Mouse (Mus musculus): ENCODE measurements around the gene Krtap3-2. TPM values are rescaled to one million over a fixed set of nuclear protein-coding genes. Genes with fewer than 3 reads are reported as not detected.
"Not testable (repeated sequence)": the region's sequence is repeated elsewhere in the genome, so short reads cannot be mapped to it uniquely, and the experiment has no call there.

Krtap3-2 gene
- polyA plus RNA-seq (2012; rRNA removed) = not detected in 2 replicates

- H3K27ac ChIP-seq (ENCODE audit: insufficient read depth, low read length) = no peak within 1 kb of the TSS
- 33% methylated on average over 2 of the region's 2 CpGs for WGBS
Measured at GRCm38 (mm10) chr11:99556753-99557152, at the start of gene Krtap3-2. Krtap3-2 (minus strand) TSS chr11:99556853.

GRCm38 (mm10) chr11:99603208-99603607, 46.6 kb upstream of the Krtap3-2 start, which contains the start of gene Gm11938:
Gm11938 (minus strand) TSS chr11:99603308.
- H3K27ac ChIP-seq (ENCODE audit: insufficient read depth, low read length); H3K4me3 ChIP-seq (replicated peaks; ENCODE audit: insufficient read depth, low read depth, low read length); H3K27me3 ChIP-seq (ENCODE audit: control insufficient read depth, insufficient read depth, low read length); H3K4me1 ChIP-seq (ENCODE audit: control insufficient read depth, insufficient read depth, low read length); DNase-seq: not testable (repeated sequence)
- 72% methylated on average over 1 of the region's 1 CpGs for WGBS

More at GRCm38 (mm10) chr11:99556753-99557152, at the start of gene Krtap3-2:
- no peak for DNase-seq
- TF ChIP-seq CTCF (IDR thresholded peaks at IDR 0.05; ENCODE audit: borderline replicate concordance, insufficient read depth, low read depth, low read length) = no peak
- no peak for TF ChIP-seq POLR2A (IDR thresholded peaks at IDR 0.05; ENCODE audit: borderline replicate concordance, insufficient read depth, low read length)
- Histone ChIP-seq H3K4me3 (replicated peaks; ENCODE audit: insufficient read depth, low read depth, low read length) (no peak within 1 kb of the TSS), H3K4me1 (ENCODE audit: control insufficient read depth, insufficient read depth, low read length) (no peaks in the 10 kb centered on the region), H3K27me3 (ENCODE audit: control insufficient read depth, insufficient read depth, low read length) (no peaks in the 10 kb centered on the region)

DNA sequence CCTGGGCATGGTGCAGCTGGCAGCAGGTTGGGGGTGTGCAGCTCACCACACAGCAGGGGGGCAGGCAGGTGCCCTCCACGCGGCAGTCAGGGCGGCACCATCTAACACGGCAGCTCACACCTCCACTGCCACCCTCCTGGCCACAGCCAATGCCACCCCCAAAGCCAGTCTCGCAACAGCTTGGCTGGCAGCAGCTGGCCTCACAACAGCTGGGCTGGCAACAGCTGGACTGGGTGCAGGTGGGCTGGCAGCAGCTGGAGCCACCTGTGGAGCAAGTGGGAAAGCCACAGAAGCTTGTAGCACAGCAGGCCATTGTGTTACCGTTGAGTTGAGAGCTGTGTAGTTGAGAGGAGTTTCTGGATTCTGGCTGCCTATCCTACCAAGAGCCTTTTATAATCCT, 41.1 kb upstream of the Krtap3-2 start, which contains the start of gene Krtap9-3:
Gene Krtap9-3, minus strand, starts transcription at position 364 of the 400 bp plus-strand sequence.
- not testable (repeated sequence) for H3K4me1 ChIP-seq (ENCODE audit: control insufficient read depth, insufficient read depth, low read length); H3K4me3 ChIP-seq (replicated peaks; ENCODE audit: insufficient read depth, low read depth, low read length); H3K27ac ChIP-seq (ENCODE audit: insufficient read depth, low read length); DNase-seq; H3K27me3 ChIP-seq (ENCODE audit: control insufficient read depth, insufficient read depth, low read length)
- 73% methylated on average over 6 of the region's 6 CpGs for WGBS

DNA sequence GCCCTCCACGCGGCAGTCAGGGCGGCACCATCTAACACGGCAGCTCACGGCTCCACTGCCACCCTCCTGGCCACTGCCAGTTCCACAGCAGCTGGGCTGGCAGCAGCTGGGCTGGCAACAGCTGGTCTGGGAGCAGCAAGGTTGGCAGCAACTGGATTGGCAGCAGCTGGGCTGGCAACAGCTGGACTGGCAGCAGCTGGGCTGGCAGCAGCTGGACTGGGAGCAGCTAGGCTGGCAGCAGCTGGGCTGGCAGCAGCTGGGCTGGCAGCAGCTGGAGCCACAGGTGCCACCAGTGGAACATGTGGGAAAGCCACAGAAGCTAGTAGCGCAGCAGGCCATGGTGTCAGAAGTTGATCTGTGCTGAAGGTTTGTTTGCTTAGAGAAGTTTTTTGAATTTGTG, 34.3 kb upstream of the Krtap3-2 start, which contains the start of gene Krtap1-3:
Gene Krtap1-3, minus strand, starts transcription at position 359 of the 400 bp plus-strand sequence.
- Histone ChIP-seq H3K4me1 (ENCODE audit: control insufficient read depth, insufficient read depth, low read length) (no peaks in the 10 kb centered on the region), H3K27me3 (ENCODE audit: control insufficient read depth, insufficient read depth, low read length) (no peaks in the 10 kb centered on the region), H3K4me3 (replicated peaks; ENCODE audit: insufficient read depth, low read depth, low read length) (no peak within 1 kb of the TSS), H3K27ac (ENCODE audit: insufficient read depth, low read length) (no peak within 1 kb of the TSS)
- TF ChIP-seq POLR2A (IDR thresholded peaks at IDR 0.05; ENCODE audit: borderline replicate concordance, insufficient read depth, low read length) = no peak
- TF ChIP-seq CTCF (IDR thresholded peaks at IDR 0.05; ENCODE audit: borderline replicate concordance, insufficient read depth, low read depth, low read length) = no peak
- 71% methylated on average over 6 of the region's 6 CpGs for WGBS
- no peak for DNase-seq

DNA sequence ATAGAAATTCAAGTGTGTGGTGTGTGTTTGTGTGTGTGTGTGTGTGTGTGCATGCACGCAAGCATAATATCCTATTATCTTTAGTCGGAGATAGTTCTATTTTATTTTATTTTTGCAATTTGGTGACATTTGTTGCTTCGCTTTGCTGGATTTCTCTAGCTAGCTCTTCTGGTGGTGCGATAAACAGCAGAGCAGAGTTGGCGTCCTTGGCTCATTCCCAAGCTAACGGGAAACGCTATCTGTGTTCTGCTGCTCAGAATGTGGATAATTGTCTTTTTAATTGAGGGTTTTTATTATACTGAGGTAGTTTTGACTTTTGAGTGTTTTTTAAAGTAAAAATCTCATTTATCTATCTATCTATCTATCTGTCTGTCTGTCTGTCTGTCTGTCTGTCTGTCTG, 28.4 kb upstream of the Krtap3-2 start:
- DNase-seq = no peak
- no peak overlapping the region for H3K27ac ChIP-seq (ENCODE audit: insufficient read depth, low read length)
- TF ChIP-seq POLR2A (IDR thresholded peaks at IDR 0.05; ENCODE audit: borderline replicate concordance, insufficient read depth, low read length) (no peak), CTCF (IDR thresholded peaks at IDR 0.05; ENCODE audit: borderline replicate concordance, insufficient read depth, low read depth, low read length) (no peak)
- 78% methylated on average over 7 of the region's 7 CpGs for WGBS
- H3K27me3 ChIP-seq (ENCODE audit: control insufficient read depth, insufficient read depth, low read length) = no peaks in the 10 kb centered on the region
- no peaks in the 10 kb centered on the region for H3K4me1 ChIP-seq (ENCODE audit: control insufficient read depth, insufficient read depth, low read length)
- no peak overlapping the region for H3K4me3 ChIP-seq (replicated peaks; ENCODE audit: insufficient read depth, low read depth, low read length)

DNA sequence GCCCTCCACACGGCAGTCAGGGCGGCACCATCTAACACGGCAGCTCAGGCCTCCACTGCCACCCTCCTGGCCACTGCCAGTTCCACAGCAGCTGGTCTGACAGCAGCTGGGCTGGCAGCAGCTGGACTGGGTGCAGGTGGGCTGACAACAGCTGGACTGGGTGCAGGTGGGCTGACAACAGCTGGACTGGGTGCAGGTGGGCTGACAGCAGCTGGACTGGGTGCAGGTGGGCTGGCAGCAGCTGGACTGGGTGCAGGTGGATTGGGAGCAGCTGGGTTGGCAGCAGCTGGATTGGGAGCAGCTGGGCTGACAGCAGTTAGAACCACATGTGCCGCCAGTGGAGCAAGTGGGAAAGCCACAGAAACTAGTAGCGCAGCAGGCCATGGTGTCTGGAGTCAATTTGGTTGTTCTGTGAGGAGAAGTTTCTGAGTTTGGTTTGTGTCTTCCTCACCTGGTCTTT, 26.6 kb upstream of the Krtap3-2 start, which contains the start of gene Krtap1-4:
Gene Krtap1-4, minus strand, starts transcription at position 410 of the 460 bp plus-strand sequence.
- no peak within 1 kb of the TSS for H3K27ac ChIP-seq (ENCODE audit: insufficient read depth, low read length)
- H3K4me1 ChIP-seq (ENCODE audit: control insufficient read depth, insufficient read depth, low read length) = no peaks in the 10 kb centered on the region
- no peak for DNase-seq
- no peak within 1 kb of the TSS for H3K4me3 ChIP-seq (replicated peaks; ENCODE audit: insufficient read depth, low read depth, low read length)
- TF ChIP-seq POLR2A (IDR thresholded peaks at IDR 0.05; ENCODE audit: borderline replicate concordance, insufficient read depth, low read length) = no peak
- no peak for TF ChIP-seq CTCF (IDR thresholded peaks at IDR 0.05; ENCODE audit: borderline replicate concordance, insufficient read depth, low read depth, low read length)
- 72% methylated on average over 5 of the region's 5 CpGs for WGBS
- H3K27me3 ChIP-seq (ENCODE audit: control insufficient read depth, insufficient read depth, low read length) = no peaks in the 10 kb centered on the region

GRCm38 (mm10) chr11:99581564-99581963, 24.9 kb upstream of the Krtap3-2 start:
- Histone ChIP-seq H3K27ac (ENCODE audit: insufficient read depth, low read length) (no peak overlapping the region), H3K27me3 (ENCODE audit: control insufficient read depth, insufficient read depth, low read length) (no peaks in the 10 kb centered on the region), H3K4me1 (ENCODE audit: control insufficient read depth, insufficient read depth, low read length) (no peaks in the 10 kb centered on the region), H3K4me3 (replicated peaks; ENCODE audit: insufficient read depth, low read depth, low read length) (no peak overlapping the region)
- 83% methylated on average over 6 of the region's 6 CpGs for WGBS
- no peak for DNase-seq
- no peak for TF ChIP-seq POLR2A (IDR thresholded peaks at IDR 0.05; ENCODE audit: borderline replicate concordance, insufficient read depth, low read length)
- no peak for TF ChIP-seq CTCF (IDR thresholded peaks at IDR 0.05; ENCODE audit: borderline replicate concordance, insufficient read depth, low read depth, low read length)

GRCm38 (mm10) chr11:99581051-99581450, 24.4 kb upstream of the Krtap3-2 start:
- H3K4me1 ChIP-seq (ENCODE audit: control insufficient read depth, insufficient read depth, low read length) = no peaks in the 10 kb centered on the region
- no peaks in the 10 kb centered on the region for H3K27me3 ChIP-seq (ENCODE audit: control insufficient read depth, insufficient read depth, low read length)
- H3K27ac ChIP-seq (ENCODE audit: insufficient read depth, low read length) = no peak overlapping the region
- no peak for DNase-seq
- no peak for TF ChIP-seq POLR2A (IDR thresholded peaks at IDR 0.05; ENCODE audit: borderline replicate concordance, insufficient read depth, low read length)
- no peak for TF ChIP-seq CTCF (IDR thresholded peaks at IDR 0.05; ENCODE audit: borderline replicate concordance, insufficient read depth, low read depth, low read length)
- no peak overlapping the region for H3K4me3 ChIP-seq (replicated peaks; ENCODE audit: insufficient read depth, low read depth, low read length)
- 92% methylated on average over 5 of the region's 5 CpGs for WGBS

All from cerebellum, adult 2 months (tissue).